Mouse (Mus musculus) heart, embryonic 16.5 days (tissue): ENCODE measurements at regions not wholly inside any gene's neighbourhood (a gene's known extent, or its start where the extent isn't known, plus 50 kb on each side); places are given as distances from the start of the nearest gene placed in this dataset.

Experiments used
- ATAC-seq: fragments of 200-750 bp; cut with Nextera tagmentation; replicated peaks from 2 replicates; pipeline ENCODE4 v1.8.0; 2017; ENCODE audit warnings: moderate number of reproducible peaks; ENCODE audit not compliant: insufficient read depth, low FRiP score; ENCODE audit errors: extremely low read depth
- H3K27ac ChIP-seq: fragments of 300-500 bp; sonication (generic); 2 replicates; pipeline ENCODE4 v1.5.1; 2014; ENCODE audit warnings: mild to moderate bottlenecking, low read length, control low read depth, moderate library complexity
- H3K27me3 ChIP-seq: fragments of 300-500 bp; sonication (generic); 2 replicates; pipeline ENCODE4 v1.6.1; 2014; ENCODE audit warnings: low read length, mixed read lengths; ENCODE audit not compliant: control insufficient read depth, insufficient read depth
- H3K36me3 ChIP-seq: fragments of 300-500 bp; sonication (generic); 2 replicates; pipeline ENCODE4 v1.6.1; 2014; ENCODE audit not compliant: control insufficient read depth, insufficient read depth
- H3K4me1 ChIP-seq: fragments of 300-500 bp; sonication (generic); 2 replicates; pipeline ENCODE4 v1.6.1; 2014; ENCODE audit warnings: low read length, mixed read lengths; ENCODE audit not compliant: control insufficient read depth, insufficient read depth
- H3K4me2 ChIP-seq: fragments of 300-500 bp; sonication (generic); 2 replicates; pipeline ENCODE4 v1.6.1; 2014; ENCODE audit warnings: low read depth, mild to moderate bottlenecking, control low read depth, low read length
- H3K4me3 ChIP-seq: fragments of 300-500 bp; sonication (generic); 2 replicates; pipeline ENCODE4 v1.5.1; 2014; ENCODE audit warnings: mild to moderate bottlenecking, control low read depth, low read length
- H3K9ac ChIP-seq: fragments of 300-500 bp; sonication (generic); 2 replicates; pipeline ENCODE4 v1.6.1; 2014; ENCODE audit warnings: low read length, control low read depth
- H3K9me3 ChIP-seq: fragments of 300-500 bp; sonication (generic); replicated peaks from 2 replicates; pipeline ENCODE4 v1.6.1; 2016; ENCODE audit warnings: low read length; ENCODE audit not compliant: control insufficient read depth
- WGBS: fragments of 180-500 bp; shearing (Covaris S2); extraction: QIAGEN DNeasy Blood & Tissue Kit; methylation state at CpG from one replicate; pipeline ENCODE4 v1.1.7; 2014; 5-methylcytosine and 5-hydroxymethylcytosine counted together

DNA sequence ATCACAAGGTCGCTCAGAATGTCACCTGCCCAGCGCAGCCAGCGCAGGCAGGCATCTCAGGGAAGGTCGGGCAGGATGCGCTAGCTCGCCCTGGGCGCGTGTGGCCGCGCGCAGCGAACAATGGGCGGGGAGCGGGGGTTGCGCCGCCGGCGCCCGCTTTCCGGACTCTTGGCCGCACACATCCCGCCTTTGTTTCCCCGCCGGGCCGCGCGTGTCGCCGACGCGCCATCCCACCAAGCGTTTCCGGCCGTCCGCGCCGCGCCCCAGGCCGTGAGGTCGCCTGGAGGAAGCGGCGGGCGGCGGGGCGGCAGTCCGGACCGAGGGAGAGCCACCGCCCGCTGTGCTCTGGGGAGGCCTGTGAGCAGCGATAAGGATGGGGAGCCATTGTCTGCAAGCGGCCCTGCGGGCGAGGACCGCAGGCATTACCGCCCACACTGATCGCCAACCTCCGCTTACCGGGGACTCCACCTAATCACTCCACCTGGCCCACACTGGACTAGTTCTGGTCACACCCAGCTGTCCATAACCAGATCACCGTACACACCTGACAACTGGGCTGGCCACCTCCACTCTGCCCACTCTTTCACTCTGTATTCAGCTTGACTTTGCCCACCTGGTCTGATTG is 354.3 kb upstream of the Gm10295 start:
- Histone ChIP-seq H3K9ac (peak overlapping the region; percentile 65), H3K27ac (peak overlapping the region; percentile 72), H3K4me3 (peak overlapping the region; percentile 56), H3K36me3 (no peaks in the 10 kb centered on the region), H3K9me3 (no peaks in the 10 kb centered on the region), H3K27me3 (0 out of 2 replicates have a peak, but pooled peaks cover 2% of the 10 kb centered on the region), H3K4me2 (peak overlapping the region; percentile 75), H3K4me1 (peaks cover 15% of the 10 kb centered on the region; the same call in 1 of the 2 replicates)
- ATAC-seq: peak; percentile 91
- 2% methylated on average over 55 of the region's 59 CpGs for WGBS

DNA sequence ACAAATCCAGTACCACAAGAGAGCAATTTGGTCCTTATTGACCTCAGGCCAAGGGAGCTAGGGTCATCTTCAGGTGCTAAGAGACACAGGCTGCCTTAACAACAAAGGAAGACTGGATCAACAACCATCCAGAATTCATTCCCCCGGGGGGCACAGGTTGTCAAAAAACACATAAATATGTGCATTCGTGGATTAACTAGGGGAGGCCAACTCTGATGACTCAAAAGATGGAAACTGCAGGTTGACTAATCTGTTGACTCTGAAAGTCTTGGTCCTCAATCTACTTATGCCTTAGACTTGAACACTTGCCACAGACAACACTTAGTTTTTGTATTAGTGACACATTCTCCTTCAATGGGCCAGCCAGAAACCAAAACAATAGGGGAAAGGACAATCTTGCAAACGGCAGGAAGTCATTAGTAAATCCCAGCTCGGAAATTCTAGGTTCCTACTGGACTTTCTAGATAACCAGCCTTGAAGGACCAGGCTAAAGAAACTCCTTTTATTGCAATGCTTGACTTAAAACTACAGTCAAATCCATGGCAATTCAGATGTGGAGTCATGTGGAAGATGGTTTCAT is 353.5 kb upstream of the Gm10295 start:
- Histone ChIP-seq H3K36me3 (no peaks in the 10 kb centered on the region), H3K9me3 (no peaks in the 10 kb centered on the region), H3K4me2 (peak overlapping the region; percentile 75; the same call in 1 of the 2 replicates), H3K4me1 (peaks cover 15% of the 10 kb centered on the region; the same call in 1 of the 2 replicates), H3K27ac (peak overlapping the region; percentile 72), H3K27me3 (0 out of 2 replicates have a peak, but pooled peaks cover 2% of the 10 kb centered on the region), H3K9ac (no peak overlapping the region), H3K4me3 (peak overlapping the region; percentile 56)
- 53% methylated on average over 4 of the region's 4 CpGs for WGBS
- ATAC-seq: no peak
